Mouse (Mus musculus) adrenal gland, adult 2 months (tissue): ENCODE measurements around the gene 4932415D10Rik. TPM values are rescaled to one million over a fixed set of nuclear protein-coding genes. Genes with fewer than 3 reads are reported as not detected.

Source experiments
- DNase-seq: peaks from one replicate; pipeline ENCODE4 v3.0.0; 2021
- long read RNA-seq: library from polyadenylated mRNA; stranded (forward); transcript quantifications from one replicate; pipeline ENCODE4 v2.0.0, GENCODE M21; 2021
- polyA plus RNA-seq: library from polyadenylated mRNA; depleted of rRNA; stranded (reverse); fragments of >200 nt; gene quantifications from 2 replicates; pipeline ENCODE4 v1.2.3, GENCODE M21; 2012; rRNA removed
- total RNA-seq, 2 experiments: library from RNA; stranded (reverse); gene quantifications; 2 replicates each; pipeline ENCODE4 v1.2.3; 2021

The 4932415D10Rik gene
- total RNA-seq: not detected
- not detected in 2 replicates for polyA plus RNA-seq
- long read RNA-seq: 0 reads

- DNase-seq: no peak
These were observed at the start of gene 4932415D10Rik for GRCm38 (mm10) chr10:82316482-82316881. 4932415D10Rik (minus strand) TSS chr10:82316582.

GRCm38 (mm10) chr10:82361911-82362310, 45.5 kb upstream of the 4932415D10Rik start:
- no peak for DNase-seq

- DNase-seq: no peak
These were observed 39.0 kb upstream of the 4932415D10Rik start for GRCm38 (mm10) chr10:82355401-82355800.

- peak; percentile 84 for DNase-seq
These were observed 38.0 kb upstream of the 4932415D10Rik start, which contains the start of gene Gm4924 for GRCm38 (mm10) chr10:82354083-82355010. Gm4924 (plus strand) TSS chr10:82354255.

GRCm38 (mm10) chr10:82329826-82330225, 13.4 kb upstream of the 4932415D10Rik start:
- DNase-seq: no peak

- no peak for DNase-seq
These were observed 3.8 kb upstream of the 4932415D10Rik start for GRCm38 (mm10) chr10:82320134-82320533.

GRCm38 (mm10) chr10:82296440-82296839, 19.9 kb downstream of the 4932415D10Rik start:
- DNase-seq: no peak

GRCm38 (mm10) chr10:82257331-82257730, 59.1 kb downstream of the 4932415D10Rik start:
- no peak for DNase-seq

GRCm38 (mm10) chr10:82245021-82245420, 71.4 kb downstream of the 4932415D10Rik start:
- DNase-seq: no peak

GRCm38 (mm10) chr10:82241401-82241788, 75.0 kb downstream of the 4932415D10Rik start:
- no peak for DNase-seq

GRCm38 (mm10) chr10:82240742-82241400, 75.5 kb downstream of the 4932415D10Rik start, which contains the start of gene Zfp938:
Zfp938 (minus strand) TSS chr10:82241280.
- DNase-seq: peak; percentile 86

Other genes starting within 250 kb of the 4932415D10Rik start
- 1 to 10 TPM; 2.4 to 4.3 TPM for gene BC024063, start 233.2 kb downstream of the 4932415D10Rik start, total RNA-seq
- gene BC024063, start 233.2 kb downstream of the 4932415D10Rik start, polyA plus RNA-seq: not detected in 2 replicates
- 1 to 10 TPM; 2.3 to 3.8 TPM for gene AU041133, start 188.6 kb downstream of the 4932415D10Rik start, total RNA-seq
- gene AU041133, start 188.6 kb downstream of the 4932415D10Rik start, polyA plus RNA-seq: 0.06 and 0.13 TPM in 2 replicates
- gene Zfp938, start 75.3 kb downstream of the 4932415D10Rik start, total RNA-seq: 1 to 10 TPM; 5.5 to 7.3 TPM
- gene Zfp938, start 75.3 kb downstream of the 4932415D10Rik start, polyA plus RNA-seq: 0.19 and 0.30 TPM in 2 replicates
- 1 to 10 TPM; 2.8 to 5.7 TPM for gene Gm4924, start 37.7 kb upstream of the 4932415D10Rik start, total RNA-seq
- gene Gm4924, start 37.7 kb upstream of the 4932415D10Rik start, polyA plus RNA-seq: 0.12 TPM in 1 of 2 replicates, not detected in the other
- not detected for gene Gm1553, start 176.0 kb upstream of the 4932415D10Rik start, total RNA-seq
- not detected in 2 replicates for gene Gm1553, start 176.0 kb upstream of the 4932415D10Rik start, polyA plus RNA-seq